Mouse (Mus musculus): ENCODE data around the gene Dpf2. TPM values are rescaled to one million over a fixed set of nuclear protein-coding genes. Genes with fewer than 3 reads are reported as not detected.

Gene Dpf2
- polyA plus RNA-seq, 1 experiment from 2014 or later, result 245 TPM

GRCm38 (mm10) chr19:5868096-5868495 is 44.7 kb downstream of the Dpf2 start:
- Histone ChIP-seq H3K27ac (replicated peaks) (no peak overlapping the region), H3K36me3 (peaks cover 93% of the 10 kb centered on the region), H3K4me1 (peaks cover 28% of the 10 kb centered on the region), H3K4me3 (no peak overlapping the region), H3K27me3 (ENCODE audit: low read depth, poor library complexity, severe bottlenecking) (no peaks in the 10 kb centered on the region), H3K9me3 (replicated peaks) (no peaks in the 10 kb centered on the region)
- 93% methylated on average over 6 of the region's 6 CpGs for WGBS
- DNase-seq (ENCODE audit: low spot score), result no peak

GRCm38 (mm10) chr19:5864710-5865398 is 48.0 kb downstream of the Dpf2 start:
- peaks cover 100% of the 10 kb centered on the region for H3K36me3 ChIP-seq
- no peak overlapping the region for H3K4me3 ChIP-seq
- H3K9me3 ChIP-seq (replicated peaks), result peaks cover 13% of the 10 kb centered on the region; the same call in 1 of the 2 replicates
- no peak overlapping the region for H3K27ac ChIP-seq (replicated peaks)
- no peaks in the 10 kb centered on the region for H3K27me3 ChIP-seq (ENCODE audit: low read depth, poor library complexity, severe bottlenecking)
- 94% methylated on average over 20 of the region's 20 CpGs for WGBS
- H3K4me1 ChIP-seq, result no peaks in the 10 kb centered on the region
- DNase-seq (ENCODE audit: low spot score), result no peak

- Histone ChIP-seq H3K9me3 (replicated peaks) (peaks cover 13% of the 10 kb centered on the region; the same call in 1 of the 2 replicates), H3K27ac (replicated peaks) (no peak overlapping the region), H3K4me1 (no peaks in the 10 kb centered on the region), H3K27me3 (ENCODE audit: low read depth, poor library complexity, severe bottlenecking) (no peaks in the 10 kb centered on the region), H3K4me3 (no peak overlapping the region), H3K36me3 (peaks cover 100% of the 10 kb centered on the region)
- WGBS, result 97% methylated on average over 5 of the region's 5 CpGs
- no peak for DNase-seq (ENCODE audit: low spot score)
Observed at GRCm38 (mm10) chr19:5863776-5864175, 49.0 kb downstream of the Dpf2 start.

GRCm38 (mm10) chr19:5862335-5863085 is 50.3 kb downstream of the Dpf2 start:
- Histone ChIP-seq H3K4me3 (no peak overlapping the region), H3K36me3 (peaks cover 100% of the 10 kb centered on the region), H3K27ac (replicated peaks) (no peak overlapping the region), H3K4me1 (no peaks in the 10 kb centered on the region), H3K27me3 (ENCODE audit: low read depth, poor library complexity, severe bottlenecking) (no peaks in the 10 kb centered on the region), H3K9me3 (replicated peaks) (peaks cover 13% of the 10 kb centered on the region; the same call in 1 of the 2 replicates)
- WGBS, result 96% methylated on average over 14 of the region's 14 CpGs
- DNase-seq (ENCODE audit: low spot score), result no peak

GRCm38 (mm10) chr19:5856604-5857003 is 56.2 kb downstream of the Dpf2 start:
- Histone ChIP-seq H3K27ac (replicated peaks) (0 out of 2 replicates have a peak overlapping the region, but pooled peaks have one; percentile 23), H3K4me1 (peaks cover 4% of the 10 kb centered on the region), H3K27me3 (ENCODE audit: low read depth, poor library complexity, severe bottlenecking) (no peaks in the 10 kb centered on the region), H3K36me3 (peaks cover 95% of the 10 kb centered on the region), H3K4me3 (no peak overlapping the region), H3K9me3 (replicated peaks) (peaks cover 3% of the 10 kb centered on the region; the same call in 1 of the 2 replicates)
- WGBS, result 80% methylated on average over 9 of the region's 9 CpGs
- DNase-seq (ENCODE audit: low spot score), result no peak

GRCm38 (mm10) chr19:5852035-5852722 is 60.6 kb downstream of the Dpf2 start:
- no peaks in the 10 kb centered on the region for H3K9me3 ChIP-seq (replicated peaks)
- no peak for DNase-seq (ENCODE audit: low spot score)
- 91% methylated on average over 12 of the region's 12 CpGs for WGBS
- H3K4me3 ChIP-seq, result no peak overlapping the region
- H3K27ac ChIP-seq (replicated peaks), result no peak overlapping the region
- peaks cover 41% of the 10 kb centered on the region for H3K4me1 ChIP-seq
- H3K36me3 ChIP-seq, result peaks cover 53% of the 10 kb centered on the region
- no peaks in the 10 kb centered on the region for H3K27me3 ChIP-seq (ENCODE audit: low read depth, poor library complexity, severe bottlenecking)

- 67% methylated on average over 5 of the region's 5 CpGs for WGBS
- no peaks in the 10 kb centered on the region for H3K27me3 ChIP-seq (ENCODE audit: low read depth, poor library complexity, severe bottlenecking)
- DNase-seq (ENCODE audit: low spot score), result no peak
- no peak overlapping the region for H3K4me3 ChIP-seq
- H3K36me3 ChIP-seq, result peaks cover 46% of the 10 kb centered on the region
- peaks cover 48% of the 10 kb centered on the region for H3K4me1 ChIP-seq
- no peak overlapping the region for H3K27ac ChIP-seq (replicated peaks)
- no peaks in the 10 kb centered on the region for H3K9me3 ChIP-seq (replicated peaks)
Observed at GRCm38 (mm10) chr19:5851481-5851971, 61.3 kb downstream of the Dpf2 start.

GRCm38 (mm10) chr19:5850860-5851259 is 62.0 kb downstream of the Dpf2 start:
- no peaks in the 10 kb centered on the region for H3K9me3 ChIP-seq (replicated peaks)
- DNase-seq (ENCODE audit: low spot score), result no peak
- 86% methylated on average over 3 of the region's 3 CpGs for WGBS
- H3K36me3 ChIP-seq, result peaks cover 39% of the 10 kb centered on the region
- no peak overlapping the region for H3K27ac ChIP-seq (replicated peaks)
- H3K27me3 ChIP-seq (ENCODE audit: low read depth, poor library complexity, severe bottlenecking), result no peaks in the 10 kb centered on the region
- peaks cover 54% of the 10 kb centered on the region for H3K4me1 ChIP-seq
- peak overlapping the region; percentile 26; the same call in 1 of the 2 replicates for H3K4me3 ChIP-seq

GRCm38 (mm10) chr19:5849843-5850527 is 62.8 kb downstream of the Dpf2 start:
- Histone ChIP-seq H3K4me1 (peaks cover 63% of the 10 kb centered on the region), H3K27ac (replicated peaks) (peak overlapping the region; percentile 95), H3K27me3 (ENCODE audit: low read depth, poor library complexity, severe bottlenecking) (no peaks in the 10 kb centered on the region), H3K9me3 (replicated peaks) (no peaks in the 10 kb centered on the region), H3K36me3 (peaks cover 31% of the 10 kb centered on the region), H3K4me3 (peak overlapping the region; percentile 26)
- 33% methylated on average over 11 of the region's 11 CpGs for WGBS
- peak; percentile 89 for DNase-seq (ENCODE audit: low spot score)

GRCm38 (mm10) chr19:5848826-5849672 is 63.8 kb downstream of the Dpf2 start:
- Histone ChIP-seq H3K36me3 (peaks cover 24% of the 10 kb centered on the region), H3K4me3 (peak overlapping the region; percentile 49), H3K27me3 (ENCODE audit: low read depth, poor library complexity, severe bottlenecking) (no peaks in the 10 kb centered on the region), H3K4me1 (peaks cover 72% of the 10 kb centered on the region), H3K27ac (replicated peaks) (peak overlapping the region; percentile 95), H3K9me3 (replicated peaks) (no peaks in the 10 kb centered on the region)
- peak; percentile 32 for DNase-seq (ENCODE audit: low spot score)
- 47% methylated on average over 13 of the region's 13 CpGs for WGBS

GRCm38 (mm10) chr19:5848032-5848825 is 64.6 kb downstream of the Dpf2 start:
- peaks cover 81% of the 10 kb centered on the region for H3K4me1 ChIP-seq
- H3K4me3 ChIP-seq, result peak overlapping the region; percentile 49
- no peaks in the 10 kb centered on the region for H3K9me3 ChIP-seq (replicated peaks)
- 65% methylated on average over 14 of the region's 14 CpGs for WGBS
- peaks cover 18% of the 10 kb centered on the region for H3K36me3 ChIP-seq
- H3K27ac ChIP-seq (replicated peaks), result peak overlapping the region; percentile 95
- H3K27me3 ChIP-seq (ENCODE audit: low read depth, poor library complexity, severe bottlenecking), result no peaks in the 10 kb centered on the region
- DNase-seq (ENCODE audit: low spot score), result no peak
